Mouse (Mus musculus) heart, adult 2 months (tissue): ENCODE data around the gene Slc23a2. TPM values are rescaled to one million over a fixed set of nuclear protein-coding genes. Genes with fewer than 3 reads are reported as not detected.

Experiments
- DNase-seq, 2 experiments: peaks; one replicate each; pipeline ENCODE4 v3.0.0; 2021
- H3K27ac ChIP-seq: fragments of 200-600 bp; 2 replicates; pipeline ENCODE4 v1.8.1; 2022
- H3K27me3 ChIP-seq: fragments of 200-500 bp; 2 replicates; pipeline ENCODE4 v1.6.1; 2012; ENCODE audit warnings: mild to moderate bottlenecking, low read length, inconsistent platforms, mixed read lengths; ENCODE audit not compliant: control insufficient read depth, insufficient read depth
- H3K36me3 ChIP-seq: fragments of 200-500 bp; 2 replicates; pipeline ENCODE4 v1.6.1; 2012; ENCODE audit warnings: low read length, inconsistent platforms; ENCODE audit not compliant: control insufficient read depth, insufficient read depth
- H3K4me1 ChIP-seq: fragments of 200-500 bp; 2 replicates; pipeline ENCODE4 v1.6.1; 2011; ENCODE audit warnings: low read length; ENCODE audit not compliant: control insufficient read depth, insufficient read depth
- H3K4me3 ChIP-seq: fragments of 200-600 bp; 2 replicates; pipeline ENCODE4 v1.8.1; 2022
- H3K79me2 ChIP-seq: fragments of 200-500 bp; replicated peaks from 2 replicates; pipeline ENCODE4 v1.6.1; 2012; ENCODE audit warnings: mild to moderate bottlenecking, inconsistent platforms, low read length, moderate library complexity, mixed read lengths; ENCODE audit not compliant: control insufficient read depth, insufficient read depth
- H3K9ac ChIP-seq: fragments of 200-500 bp; 2 replicates; pipeline ENCODE4 v1.6.1; 2012; ENCODE audit warnings: low read depth, mild to moderate bottlenecking, control low read depth, inconsistent platforms, low read length, mixed read lengths
- CTCF ChIP-seq: fragments of 200-600 bp; IDR thresholded peaks from 2 replicates; pipeline ENCODE4 v1.8.1; 2022; ENCODE audit warnings: antibody characterized with exemption, mild to moderate bottlenecking, moderate library complexity
- EP300 ChIP-seq: fragments of 200-500 bp; IDR thresholded peaks from 2 replicates; pipeline ENCODE4 v1.6.1; 2011; ENCODE audit warnings: low read depth, low read length, control low read depth; ENCODE audit not compliant: insufficient read depth
- POLR2A ChIP-seq: fragments of 200-500 bp; IDR thresholded peaks from 2 replicates; pipeline ENCODE4 v1.6.1; 2011; ENCODE audit warnings: mild to moderate bottlenecking, low read depth, low read length, control low read depth; ENCODE audit not compliant: insufficient read depth
- WGBS: fragments of 180-500 bp; shearing (Covaris S2); methylation state at CpG from one replicate; pipeline ENCODE4 v1.1.7; 2018; 5-methylcytosine and 5-hydroxymethylcytosine counted together
- intact Hi-C: fragments of 180-260 bp; cut with DNase I; formaldehyde crosslinking; loops from one replicate; pipeline ENCODE4 v1.15.1; 2025
- polyA plus RNA-seq: library from polyadenylated mRNA; depleted of rRNA; stranded (reverse); fragments of >200 nt; gene quantifications from 2 replicates; pipeline ENCODE4 v1.2.3, GENCODE M21; 2012
- total RNA-seq, 2 experiments: library from RNA; stranded (reverse); gene quantifications; 2 replicates each; pipeline ENCODE4 v1.2.3; 2021

Slc23a2 gene
- total and polyA plus RNA-seq, 3 experiments, result 11.2 to 15.6 (median 11.8) TPM

DNA sequence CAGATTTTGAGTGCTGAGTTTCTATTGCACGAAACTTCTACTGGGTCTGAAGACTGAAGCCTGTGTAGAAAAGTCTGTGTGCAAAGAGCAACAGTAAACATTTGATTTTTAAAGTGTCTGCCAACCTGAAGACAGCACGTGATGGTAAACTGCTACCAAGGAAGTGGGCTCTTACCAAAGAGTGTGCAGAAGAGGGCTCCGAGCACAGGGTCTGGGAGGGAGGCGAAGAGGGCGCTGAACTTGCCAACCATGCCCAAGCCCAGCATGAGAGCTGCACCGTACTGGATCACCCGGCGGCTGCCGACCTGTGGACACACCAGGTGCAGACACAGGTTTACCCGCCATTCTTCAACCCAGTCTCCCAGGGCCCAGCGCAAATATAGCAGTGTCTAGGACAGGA lies 83.0 kb downstream of the Slc23a2 start:
- intact Hi-C loops, result loop anchor here (5.0 kb wide), 2 partner anchors 80 to 175 kb away; no protein-coding TSS in a partner anchor
- WGBS, result 95% methylated on average over 11 of the region's 11 CpGs
- Histone ChIP-seq H3K27ac (no peak overlapping the region), H3K4me1 (no peaks in the 10 kb centered on the region), H3K36me3 (no peaks in the 10 kb centered on the region), H3K27me3 (no peaks in the 10 kb centered on the region), H3K9ac (no peak overlapping the region), H3K4me3 (no peak overlapping the region), H3K79me2 (no peaks in the 10 kb centered on the region)
- DNase-seq, result no peak
- TF ChIP-seq POLR2A (no peak), CTCF (no peak), EP300 (no peak)

DNA sequence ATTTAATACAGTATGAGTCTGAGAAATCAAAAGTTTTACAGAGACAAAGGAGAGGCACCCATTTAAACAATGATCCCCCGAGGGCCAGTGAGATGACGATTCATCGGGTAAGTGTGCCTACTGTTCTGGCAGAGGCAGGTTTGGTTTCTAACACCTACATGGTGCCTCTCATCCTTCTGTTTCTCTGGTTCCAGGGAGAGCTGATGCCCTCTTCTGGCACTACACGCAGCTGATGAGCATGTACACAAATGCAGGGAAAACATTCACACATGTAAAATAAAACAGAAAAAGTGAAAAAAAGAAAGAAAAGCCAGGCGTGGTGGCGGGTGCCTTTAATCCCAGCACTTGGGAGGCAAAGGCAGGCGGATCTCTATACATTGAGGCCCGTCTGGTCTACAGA lies 85.0 kb downstream of the Slc23a2 start:
- Histone ChIP-seq H3K4me1 (no peaks in the 10 kb centered on the region), H3K9ac (no peak overlapping the region), H3K4me3 (no peak overlapping the region), H3K27me3 (no peaks in the 10 kb centered on the region), H3K36me3 (peaks cover 3% of the 10 kb centered on the region; the same call in 1 of the 2 replicates), H3K27ac (no peak overlapping the region), H3K79me2 (no peaks in the 10 kb centered on the region)
- DNase-seq, result no peak
- intact Hi-C loops, result loop anchor here (5.0 kb wide), 2 partner anchors 78 to 177 kb away; no protein-coding TSS in a partner anchor
- TF ChIP-seq POLR2A, result no peak
- TF ChIP-seq CTCF, result peak; percentile 37
- TF ChIP-seq EP300, result no peak
- WGBS, result 90% methylated on average over 8 of the region's 8 CpGs

DNA sequence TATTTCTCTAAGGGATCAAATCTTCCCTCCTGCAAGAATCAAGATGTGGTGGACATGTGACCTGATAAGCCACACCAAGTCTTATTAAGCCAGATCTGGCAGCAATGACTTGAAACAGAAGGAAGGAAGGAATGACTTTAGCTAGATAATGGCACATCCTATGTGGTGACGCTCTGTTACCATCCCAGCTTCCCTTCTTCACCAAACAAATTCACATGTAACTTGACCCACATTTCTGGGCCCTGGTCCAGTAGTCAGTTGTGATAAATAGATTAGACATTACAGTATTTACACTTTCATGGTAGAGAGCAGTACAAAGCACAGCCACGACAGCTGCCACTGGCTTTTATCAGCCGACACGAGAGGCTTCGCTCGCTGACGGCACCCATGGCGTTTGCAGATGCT lies 89.6 kb downstream of the Slc23a2 start:
- Histone ChIP-seq H3K9ac (no peak overlapping the region), H3K27me3 (no peaks in the 10 kb centered on the region), H3K36me3 (peaks cover 3% of the 10 kb centered on the region; the same call in 1 of the 2 replicates), H3K79me2 (no peaks in the 10 kb centered on the region), H3K4me3 (no peak overlapping the region), H3K27ac (no peak overlapping the region), H3K4me1 (no peaks in the 10 kb centered on the region)
- TF ChIP-seq CTCF (no peak), POLR2A (no peak), EP300 (no peak)
- 63% methylated on average over 8 of the region's 8 CpGs for WGBS
- no peak for DNase-seq
- intact Hi-C loops, result no loop called here

DNA sequence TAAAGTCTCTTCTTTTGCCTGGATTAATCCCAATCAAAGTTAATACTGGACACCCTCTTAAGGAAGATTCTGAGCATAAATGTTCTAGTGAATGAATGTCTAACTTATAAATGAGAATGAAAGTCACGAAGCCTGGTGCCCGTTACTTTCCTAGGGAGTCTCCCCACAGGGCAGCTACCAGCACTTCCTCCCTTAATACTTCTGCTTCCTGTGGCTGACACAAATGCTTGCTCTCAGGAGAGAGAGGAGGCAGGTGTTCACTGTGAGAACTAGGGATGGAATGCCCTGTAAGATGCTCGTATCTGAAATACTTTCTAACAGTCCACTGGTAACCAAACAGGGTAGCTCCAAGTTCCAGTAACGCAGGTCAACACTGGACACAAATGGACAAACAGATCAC lies 91.1 kb downstream of the Slc23a2 start:
- no peak overlapping the region for H3K27ac ChIP-seq
- TF ChIP-seq CTCF, result no peak
- TF ChIP-seq POLR2A, result no peak
- no peak for TF ChIP-seq EP300
- 69% methylated on average over 4 of the region's 4 CpGs for WGBS
- no peak overlapping the region for H3K4me3 ChIP-seq
- H3K9ac ChIP-seq, result no peak overlapping the region
- no peaks in the 10 kb centered on the region for H3K79me2 ChIP-seq
- intact Hi-C loops, result no loop called here
- H3K27me3 ChIP-seq, result no peaks in the 10 kb centered on the region
- no peaks in the 10 kb centered on the region for H3K4me1 ChIP-seq
- peaks cover 3% of the 10 kb centered on the region; the same call in 1 of the 2 replicates for H3K36me3 ChIP-seq
- no peak for DNase-seq

DNA sequence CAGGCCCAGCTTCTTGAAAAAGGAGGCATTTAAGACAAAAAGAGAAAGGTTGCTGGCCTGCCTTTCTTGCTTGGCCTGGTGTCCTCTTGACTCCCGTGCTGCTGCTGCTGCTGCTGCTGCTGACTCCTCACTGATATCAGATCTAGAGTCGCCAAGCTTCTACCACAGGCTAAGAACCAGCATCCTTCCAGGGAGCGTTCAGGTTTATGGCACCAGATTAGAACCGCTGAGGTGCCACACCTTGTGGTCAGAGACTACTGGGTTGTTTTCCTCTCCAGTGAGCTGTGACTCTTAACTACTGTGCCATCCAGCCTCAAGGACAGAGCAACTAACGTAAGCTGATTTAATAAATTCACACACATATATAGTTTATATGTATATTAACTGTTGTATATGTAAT lies 93.1 kb downstream of the Slc23a2 start:
- Histone ChIP-seq H3K79me2 (no peaks in the 10 kb centered on the region), H3K4me3 (no peak overlapping the region), H3K36me3 (peaks cover 3% of the 10 kb centered on the region; the same call in 1 of the 2 replicates), H3K27ac (no peak overlapping the region), H3K4me1 (no peaks in the 10 kb centered on the region), H3K27me3 (no peaks in the 10 kb centered on the region), H3K9ac (no peak overlapping the region)
- DNase-seq, result no peak
- 78% methylated on average over 5 of the region's 5 CpGs for WGBS
- intact Hi-C loops, result no loop called here
- TF ChIP-seq EP300 (no peak), POLR2A (no peak), CTCF (no peak)

DNA sequence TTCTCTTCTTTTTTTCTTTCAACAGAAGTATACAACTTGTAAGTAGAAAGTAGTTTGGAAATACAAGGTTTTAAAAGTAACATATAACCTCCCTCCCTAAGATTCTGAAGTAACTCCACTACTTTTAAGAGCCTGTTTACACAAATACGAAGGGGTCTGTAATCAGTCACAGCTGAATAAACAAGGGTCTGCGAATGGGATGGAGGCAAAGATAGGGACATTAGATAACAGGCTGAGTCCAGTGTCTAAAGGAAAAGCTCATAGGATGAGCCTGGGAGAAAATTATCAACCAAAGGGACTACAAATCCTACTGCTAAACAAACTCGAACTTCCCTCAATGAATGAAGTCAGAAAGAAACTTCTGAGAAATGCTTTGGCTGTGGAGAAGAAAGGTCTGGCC lies 95.0 kb downstream of the Slc23a2 start:
- H3K36me3 ChIP-seq, result no peaks in the 10 kb centered on the region
- H3K27ac ChIP-seq, result no peak overlapping the region
- 43% methylated on average over 3 of the region's 3 CpGs for WGBS
- H3K27me3 ChIP-seq, result no peaks in the 10 kb centered on the region
- DNase-seq, result no peak
- TF ChIP-seq EP300, result no peak
- TF ChIP-seq POLR2A, result no peak
- TF ChIP-seq CTCF, result no peak
- no peak overlapping the region for H3K9ac ChIP-seq
- intact Hi-C loops, result no loop called here
- no peak overlapping the region for H3K4me3 ChIP-seq
- no peaks in the 10 kb centered on the region for H3K4me1 ChIP-seq
- H3K79me2 ChIP-seq, result no peaks in the 10 kb centered on the region
